Mouse (Mus musculus) forebrain, embryonic 12.5 days (tissue): ENCODE results near the gene Flnb. TPM values are rescaled to one million over a fixed set of nuclear protein-coding genes. Genes with fewer than 3 reads are reported as not detected.

Experiments used
- ATAC-seq: fragments of 200-750 bp; cut with Nextera tagmentation; 2 replicates; pipeline ENCODE4 v1.8.0; 2017; ENCODE audit warnings: moderate TSS enrichment; ENCODE audit not compliant: low FRiP score
- H3K27ac ChIP-seq: fragments of 300-500 bp; sonication (generic); 2 replicates; pipeline ENCODE4 v1.5.1; 2016; ENCODE audit warnings: mild to moderate bottlenecking
- H3K27me3 ChIP-seq: fragments of 300-500 bp; sonication (generic); 2 replicates; pipeline ENCODE4 v1.6.1; 2016; ENCODE audit warnings: mild to moderate bottlenecking
- H3K36me3 ChIP-seq: fragments of 300-500 bp; sonication (generic); replicated peaks from 2 replicates; pipeline ENCODE4 v1.6.1; 2016; ENCODE audit warnings: mild to moderate bottlenecking
- H3K4me1 ChIP-seq: fragments of 300-500 bp; sonication (generic); 2 replicates; pipeline ENCODE4 v1.6.1; 2016
- H3K4me2 ChIP-seq: fragments of 300-500 bp; sonication (generic); 2 replicates; pipeline ENCODE4 v1.6.1; 2016; ENCODE audit warnings: mild to moderate bottlenecking, moderate library complexity
- H3K4me3 ChIP-seq: fragments of 300-500 bp; sonication (generic); replicated peaks from 2 replicates; pipeline ENCODE4 v1.5.1; 2016; ENCODE audit warnings: mild to moderate bottlenecking
- H3K9ac ChIP-seq: fragments of 300-500 bp; sonication (generic); 2 replicates; pipeline ENCODE4 v1.6.1; 2016; ENCODE audit warnings: mild to moderate bottlenecking
- H3K9me3 ChIP-seq: fragments of 300-500 bp; sonication (generic); 2 replicates; pipeline ENCODE4 v1.6.1; 2016
- WGBS: fragments of 180-500 bp; shearing (Covaris S2); methylation state at CpG from one replicate; pipeline ENCODE4 v1.1.7; 2016; 5-methylcytosine and 5-hydroxymethylcytosine counted together
- polyA plus RNA-seq: library from polyadenylated mRNA; unstranded; fragments of >200 nt; fragmentation: Nextera tagmentation; extraction: Ambion mirVana; gene quantifications from 2 replicates; pipeline ENCODE4 v1.2.1, GENCODE M21; 2016

Flnb gene
- polyA plus RNA-seq, 1 experiment from 2014 or later = 21.3 TPM

GRCm38 (mm10) chr14:7873552-7873951, 55.8 kb downstream of the Flnb start:
- Histone ChIP-seq H3K9me3 (no peaks in the 10 kb centered on the region), H3K4me2 (no peak overlapping the region), H3K4me3 (no peak overlapping the region), H3K36me3 (peaks cover 29% of the 10 kb centered on the region), H3K9ac (no peak overlapping the region), H3K27ac (no peak overlapping the region), H3K4me1 (no peaks in the 10 kb centered on the region), H3K27me3 (no peaks in the 10 kb centered on the region)
- WGBS = 91% methylated on average over 2 of the region's 2 CpGs
- ATAC-seq = no peak

GRCm38 (mm10) chr14:7874495-7874894, 56.7 kb downstream of the Flnb start:
- Histone ChIP-seq H3K4me1 (no peaks in the 10 kb centered on the region), H3K4me2 (no peak overlapping the region), H3K27ac (no peak overlapping the region), H3K9ac (no peak overlapping the region), H3K36me3 (peaks cover 27% of the 10 kb centered on the region), H3K9me3 (no peaks in the 10 kb centered on the region), H3K4me3 (no peak overlapping the region), H3K27me3 (no peaks in the 10 kb centered on the region)
- no peak for ATAC-seq
- WGBS = 89% methylated on average over 4 of the region's 4 CpGs

GRCm38 (mm10) chr14:7877957-7878356, 60.2 kb downstream of the Flnb start:
- no peaks in the 10 kb centered on the region for H3K27me3 ChIP-seq

GRCm38 (mm10) chr14:7880389-7880788, 62.6 kb downstream of the Flnb start:
- no peak overlapping the region for H3K9ac ChIP-seq
- H3K27me3 ChIP-seq = no peaks in the 10 kb centered on the region
- WGBS = 96% methylated on average over 6 of the region's 6 CpGs

More at GRCm38 (mm10) chr14:7877957-7878356, 60.2 kb downstream of the Flnb start:
- Histone ChIP-seq H3K27ac (no peak overlapping the region), H3K9me3 (no peaks in the 10 kb centered on the region), H3K4me3 (no peak overlapping the region), H3K4me2 (no peak overlapping the region), H3K4me1 (no peaks in the 10 kb centered on the region), H3K9ac (no peak overlapping the region), H3K36me3 (peaks cover 32% of the 10 kb centered on the region)
- WGBS = 90% methylated on average over 2 of the region's 2 CpGs
- no peak for ATAC-seq

GRCm38 (mm10) chr14:7881533-7881932, 63.8 kb downstream of the Flnb start:
- ATAC-seq = no peak
- Histone ChIP-seq H3K27ac (no peak overlapping the region), H3K36me3 (peaks cover 46% of the 10 kb centered on the region), H3K9me3 (no peaks in the 10 kb centered on the region), H3K9ac (no peak overlapping the region), H3K4me1 (no peaks in the 10 kb centered on the region), H3K27me3 (no peaks in the 10 kb centered on the region), H3K4me2 (no peak overlapping the region), H3K4me3 (no peak overlapping the region)
- WGBS = 97% methylated on average over 11 of the region's 11 CpGs

More at GRCm38 (mm10) chr14:7880389-7880788, 62.6 kb downstream of the Flnb start:
- peaks cover 37% of the 10 kb centered on the region for H3K36me3 ChIP-seq
- no peak overlapping the region for H3K4me3 ChIP-seq
- no peaks in the 10 kb centered on the region for H3K9me3 ChIP-seq
- no peak overlapping the region for H3K27ac ChIP-seq
- H3K4me1 ChIP-seq = no peaks in the 10 kb centered on the region
- no peak overlapping the region for H3K4me2 ChIP-seq
- ATAC-seq = no peak

GRCm38 (mm10) chr14:7882050-7882449, 64.3 kb downstream of the Flnb start:
- H3K36me3 ChIP-seq = peaks cover 49% of the 10 kb centered on the region
- no peak for ATAC-seq

GRCm38 (mm10) chr14:7884158-7884557, 66.4 kb downstream of the Flnb start:
- ATAC-seq = no peak
- H3K9me3 ChIP-seq = no peaks in the 10 kb centered on the region
- WGBS = 77% methylated on average over 1 of the region's 1 CpGs
- H3K27ac ChIP-seq = no peak overlapping the region
- no peak overlapping the region for H3K4me2 ChIP-seq
- H3K36me3 ChIP-seq = peaks cover 54% of the 10 kb centered on the region
- H3K4me1 ChIP-seq = peaks cover 11% of the 10 kb centered on the region
- H3K4me3 ChIP-seq = no peak overlapping the region
- no peaks in the 10 kb centered on the region for H3K27me3 ChIP-seq
- H3K9ac ChIP-seq = no peak overlapping the region

More at GRCm38 (mm10) chr14:7882050-7882449, 64.3 kb downstream of the Flnb start:
- 96% methylated on average over 8 of the region's 8 CpGs for WGBS
- Histone ChIP-seq H3K9me3 (no peaks in the 10 kb centered on the region), H3K27ac (no peak overlapping the region), H3K4me1 (no peaks in the 10 kb centered on the region), H3K4me2 (no peak overlapping the region), H3K9ac (no peak overlapping the region), H3K4me3 (no peak overlapping the region), H3K27me3 (no peaks in the 10 kb centered on the region)

GRCm38 (mm10) chr14:7884841-7885240, 67.1 kb downstream of the Flnb start:
- Histone ChIP-seq H3K27me3 (no peaks in the 10 kb centered on the region), H3K36me3 (peaks cover 50% of the 10 kb centered on the region), H3K4me2 (no peak overlapping the region), H3K4me1 (peaks cover 17% of the 10 kb centered on the region), H3K9ac (no peak overlapping the region), H3K27ac (no peak overlapping the region), H3K4me3 (no peak overlapping the region), H3K9me3 (no peaks in the 10 kb centered on the region)
- no peak for ATAC-seq
- WGBS = 92% methylated on average over 4 of the region's 4 CpGs

- H3K9ac ChIP-seq = no peak overlapping the region
- H3K27me3 ChIP-seq = no peaks in the 10 kb centered on the region
- WGBS = 88% methylated on average over 9 of the region's 9 CpGs
- peaks cover 24% of the 10 kb centered on the region for H3K4me1 ChIP-seq
- no peaks in the 10 kb centered on the region for H3K9me3 ChIP-seq
- peaks cover 48% of the 10 kb centered on the region for H3K36me3 ChIP-seq
- H3K27ac ChIP-seq = no peak overlapping the region
- H3K4me3 ChIP-seq = no peak overlapping the region
- H3K4me2 ChIP-seq = no peak overlapping the region
- ATAC-seq = no peak
These were observed 67.8 kb downstream of the Flnb start for GRCm38 (mm10) chr14:7885540-7885939.

GRCm38 (mm10) chr14:7886008-7886407, 68.3 kb downstream of the Flnb start:
- Histone ChIP-seq H3K36me3 (peaks cover 52% of the 10 kb centered on the region), H3K27ac (no peak overlapping the region), H3K4me3 (no peak overlapping the region), H3K9ac (no peak overlapping the region), H3K4me1 (peaks cover 27% of the 10 kb centered on the region), H3K9me3 (no peaks in the 10 kb centered on the region), H3K4me2 (no peak overlapping the region), H3K27me3 (no peaks in the 10 kb centered on the region)
- no peak for ATAC-seq
- WGBS = 83% methylated on average over 6 of the region's 6 CpGs

GRCm38 (mm10) chr14:7887171-7887570, 69.4 kb downstream of the Flnb start:
- ATAC-seq = no peak
- no peak overlapping the region for H3K9ac ChIP-seq
- H3K9me3 ChIP-seq = no peaks in the 10 kb centered on the region
- no peak overlapping the region for H3K4me2 ChIP-seq
- no peak overlapping the region for H3K4me3 ChIP-seq
- no peak overlapping the region for H3K27ac ChIP-seq
- WGBS = 49% methylated on average over 7 of the region's 7 CpGs
- peaks cover 27% of the 10 kb centered on the region for H3K4me1 ChIP-seq
- H3K36me3 ChIP-seq = peaks cover 53% of the 10 kb centered on the region
- H3K27me3 ChIP-seq = no peaks in the 10 kb centered on the region

- H3K36me3 ChIP-seq = peaks cover 59% of the 10 kb centered on the region
- H3K9ac ChIP-seq = no peak overlapping the region
- no peak overlapping the region for H3K4me3 ChIP-seq
- no peaks in the 10 kb centered on the region for H3K27me3 ChIP-seq
- no peak for ATAC-seq
- peaks cover 27% of the 10 kb centered on the region for H3K4me1 ChIP-seq
- WGBS = 89% methylated on average over 6 of the region's 6 CpGs
- H3K4me2 ChIP-seq = no peak overlapping the region
- peak overlapping the region; percentile 83; the same call in 1 of the 2 replicates for H3K27ac ChIP-seq
- no peaks in the 10 kb centered on the region for H3K9me3 ChIP-seq
These were observed 70.5 kb downstream of the Flnb start for GRCm38 (mm10) chr14:7888294-7888693.

GRCm38 (mm10) chr14:7888811-7889651, 71.3 kb downstream of the Flnb start:
- WGBS = 38% methylated on average over 11 of the region's 11 CpGs
- no peak overlapping the region for H3K9ac ChIP-seq
- H3K36me3 ChIP-seq = peaks cover 62% of the 10 kb centered on the region
- peaks cover 27% of the 10 kb centered on the region for H3K4me1 ChIP-seq
- peak overlapping the region; percentile 83 for H3K27ac ChIP-seq
- H3K27me3 ChIP-seq = no peaks in the 10 kb centered on the region
- peak; percentile 65 for ATAC-seq
- H3K9me3 ChIP-seq = no peaks in the 10 kb centered on the region
- peak overlapping the region; percentile 10; the same call in 1 of the 2 replicates for H3K4me2 ChIP-seq
- no peak overlapping the region for H3K4me3 ChIP-seq
